ENCODE assay signal across 8 mouse cellular contexts in genomic region chr17:58909061-58909661, GRCm38 (mm10).
DNase-seq lines count a peak whose midpoint lies in the region; ATAC-seq lines count a peak whose summit lies in the region.

No protein-coding gene starts in this region.

- ATAC-seq in megakaryocyte, adult 5-6 weeks (ENCODE audit: poor library complexity, severe bottlenecking), result no peak

- DNase-seq in heart, postnatal 14 days, result peak; percentile 24 to 54
- no peak for DNase-seq in heart, postnatal 25 days (ENCODE audit: low spot score)
- peak; percentile 52 for DNase-seq in ES-CJ7 (ENCODE audit: low read depth, low spot score)
- DNase-seq in c-Kit-positive CD71-positive TER-119-positive erythroid progenitor cells, embryonic 14.5 days (ENCODE audit: low spot score), result peak; percentile 50
- DNase-seq in gastrocnemius, postnatal 14 days, result peak; percentile 18
- peak; percentile 8 to 33 for DNase-seq in layer of hippocampus, postnatal 36 days
- DNase-seq in naive thymus-derived CD4-positive, alpha-beta T cell, adult 2 months (ENCODE audit: low read depth), result peak; percentile 15

- intact Hi-C loops in heart, postnatal 14 days (cut with DNase I), result loop anchor here (5.0 to 10.0 kb wide), 2 partner anchors 322 to 1134 kb away; no protein-coding TSS in a partner anchor
- intact Hi-C loops in heart, postnatal 25 days (cut with DNase I), result no loop called here
- intact Hi-C loops in gastrocnemius, postnatal 14 days (cut with DNase I; ENCODE audit: low total_unique reads), result no loop called here
